Mouse (Mus musculus): ENCODE measurements around the gene Hs3st3b1.
A peak's percentile ranks its signal among the peaks of the same experiment; 100 is the strongest.

Gene Hs3st3b1

GRCm38 (mm10) chr11:63924286-63924930 is 2.3 kb upstream of the Hs3st3b1 start:
- no peak for DNase-seq (ENCODE audit: extremely low read depth, low read depth, low spot score)

DNA sequence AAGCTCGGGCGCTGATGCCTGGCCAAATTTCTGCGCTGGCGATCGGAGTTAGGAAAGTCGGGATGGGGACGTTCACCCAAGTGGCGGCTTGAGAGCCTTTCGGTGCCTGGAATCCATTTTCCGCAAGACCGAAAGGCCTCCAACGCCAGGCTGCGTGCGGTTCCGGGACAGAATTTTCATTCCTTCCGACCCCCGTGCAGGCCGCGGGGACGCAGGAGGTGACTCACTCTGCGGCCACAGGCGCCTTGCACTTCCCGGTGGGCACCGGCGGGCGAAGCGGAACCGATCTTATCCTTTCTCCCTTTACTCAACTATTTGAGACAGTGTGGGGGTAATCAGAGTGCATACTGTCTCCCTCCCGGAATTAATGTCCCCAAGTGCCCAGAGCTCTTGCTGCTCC is 1.3 kb upstream of the Hs3st3b1 start:
- DNase-seq (ENCODE audit: extremely low read depth, low read depth, low spot score): no peak

- no peak for DNase-seq (ENCODE audit: extremely low read depth, low read depth, low spot score)
Measured at GRCm38 (mm10) chr11:63921044-63921951, 792 bp downstream of the Hs3st3b1 start.

DNA sequence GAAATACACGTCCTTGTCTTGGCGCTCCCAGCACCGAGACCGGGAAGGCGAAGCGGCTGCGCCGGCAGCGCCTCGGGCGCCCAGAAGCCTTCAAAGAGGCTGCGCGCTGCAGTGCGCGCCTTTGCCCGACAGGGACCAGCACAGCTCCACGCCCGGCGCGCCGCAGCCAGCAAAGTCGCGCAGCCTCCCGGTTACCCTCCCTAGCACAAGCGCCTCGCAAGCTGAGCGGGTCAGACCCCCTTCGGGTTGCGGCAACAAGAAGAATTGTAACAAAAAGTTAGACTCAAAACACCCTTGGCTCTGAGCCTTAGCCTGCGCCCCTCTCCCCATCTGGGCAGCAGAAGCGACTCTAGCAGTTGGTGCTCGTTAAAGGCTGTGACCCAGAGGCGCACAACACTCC is 1.6 kb downstream of the Hs3st3b1 start:
- DNase-seq (ENCODE audit: extremely low read depth, low read depth, low spot score): no peak

GRCm38 (mm10) chr11:63919211-63920098 is 2.6 kb downstream of the Hs3st3b1 start:
- no peak for DNase-seq (ENCODE audit: extremely low read depth, low read depth, low spot score)

DNA sequence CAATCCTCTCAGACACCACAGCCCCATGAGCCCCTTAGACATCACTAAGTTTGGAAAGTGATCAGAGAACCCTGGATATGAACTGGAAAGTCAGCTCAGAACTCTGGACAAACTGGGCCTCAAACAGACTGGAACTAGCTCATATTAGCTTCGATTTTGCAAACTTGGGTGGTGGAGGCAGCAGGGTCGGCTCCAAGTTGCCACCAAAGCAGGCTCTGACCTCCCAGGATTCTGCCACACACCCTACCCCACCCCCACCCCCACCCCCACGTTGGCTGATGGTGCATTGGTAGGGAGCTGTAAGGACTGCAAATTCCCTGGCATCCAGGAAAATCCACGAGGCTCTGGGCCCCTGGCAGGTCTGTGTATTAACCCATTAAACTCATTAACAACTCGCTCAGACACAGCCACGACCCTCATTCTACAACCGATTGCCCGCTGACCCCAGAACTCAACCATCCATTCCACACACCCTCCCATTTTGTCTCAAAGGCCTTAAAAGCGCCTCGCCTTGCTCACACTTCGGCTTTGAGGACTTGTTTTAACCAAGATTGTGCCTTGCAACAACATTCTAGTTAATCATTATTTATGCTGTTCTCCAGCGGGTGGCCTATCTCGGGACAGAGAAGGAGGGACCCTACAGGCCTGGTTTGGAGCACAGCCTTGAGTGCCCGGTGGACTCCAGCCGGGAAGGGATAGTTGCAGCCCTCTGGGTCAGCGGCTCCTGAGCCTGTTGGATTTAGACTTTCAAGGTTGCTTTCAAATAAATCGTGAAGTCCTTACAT is 3.6 kb downstream of the Hs3st3b1 start:
- DNase-seq (ENCODE audit: extremely low read depth, low read depth, low spot score): no peak

DNA sequence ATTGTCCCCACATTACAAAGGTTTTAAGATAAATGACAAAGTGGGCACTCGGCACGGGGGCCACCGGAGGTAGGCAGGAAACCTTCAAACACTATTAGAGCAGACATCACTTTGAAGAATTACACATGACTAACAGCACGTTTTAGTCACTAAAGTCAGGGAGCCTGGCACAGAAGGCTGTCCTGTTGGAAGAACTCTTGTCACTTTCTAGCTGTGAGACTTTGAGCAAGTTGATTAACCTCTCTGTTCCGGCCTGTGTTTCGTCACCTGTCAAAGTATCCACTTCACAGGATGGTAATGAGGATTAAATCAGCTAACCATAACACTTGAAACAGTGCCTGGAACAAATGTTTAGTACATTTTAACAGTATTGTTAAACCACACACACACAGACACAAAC is 4.5 kb downstream of the Hs3st3b1 start:
- no peak for DNase-seq (ENCODE audit: extremely low read depth, low read depth, low spot score)

- DNase-seq (ENCODE audit: extremely low read depth, low read depth, low spot score): no peak
Measured at GRCm38 (mm10) chr11:63914388-63914787, 7.7 kb downstream of the Hs3st3b1 start.

DNA sequence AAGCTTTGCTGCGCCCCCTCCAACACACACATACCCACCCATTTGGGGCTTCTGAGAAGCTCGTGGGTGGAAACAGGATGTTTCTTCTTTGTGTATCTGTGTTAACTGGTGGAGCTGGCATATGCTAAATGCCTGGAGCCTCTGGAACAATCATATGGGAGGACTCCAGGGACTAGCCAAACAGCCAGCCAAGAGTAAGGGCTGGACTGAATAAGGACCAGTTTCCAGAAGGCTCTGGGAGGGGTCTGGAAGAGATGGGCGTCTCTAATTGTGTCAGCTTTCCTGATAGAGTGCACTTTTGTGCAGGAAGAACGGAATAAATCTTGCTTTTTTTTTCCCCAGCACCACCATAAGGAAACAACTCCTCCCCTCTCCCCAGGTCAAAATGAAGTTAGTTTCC is 8.2 kb downstream of the Hs3st3b1 start:
- no peak for DNase-seq (ENCODE audit: extremely low read depth, low read depth, low spot score)

- DNase-seq (ENCODE audit: extremely low read depth, low read depth, low spot score): no peak
Measured at GRCm38 (mm10) chr11:63911001-63911400, 11.1 kb downstream of the Hs3st3b1 start.

GRCm38 (mm10) chr11:63909961-63910360 is 12.1 kb downstream of the Hs3st3b1 start:
- DNase-seq (ENCODE audit: extremely low read depth, low read depth, low spot score): no peak

- no peak for DNase-seq (ENCODE audit: extremely low read depth, low read depth, low spot score)
Measured at GRCm38 (mm10) chr11:63908500-63908899, 13.6 kb downstream of the Hs3st3b1 start.

- peak; percentile 74 for DNase-seq (ENCODE audit: extremely low read depth, low read depth, low spot score)
Measured at GRCm38 (mm10) chr11:63906552-63907353, 15.3 kb downstream of the Hs3st3b1 start.

DNA sequence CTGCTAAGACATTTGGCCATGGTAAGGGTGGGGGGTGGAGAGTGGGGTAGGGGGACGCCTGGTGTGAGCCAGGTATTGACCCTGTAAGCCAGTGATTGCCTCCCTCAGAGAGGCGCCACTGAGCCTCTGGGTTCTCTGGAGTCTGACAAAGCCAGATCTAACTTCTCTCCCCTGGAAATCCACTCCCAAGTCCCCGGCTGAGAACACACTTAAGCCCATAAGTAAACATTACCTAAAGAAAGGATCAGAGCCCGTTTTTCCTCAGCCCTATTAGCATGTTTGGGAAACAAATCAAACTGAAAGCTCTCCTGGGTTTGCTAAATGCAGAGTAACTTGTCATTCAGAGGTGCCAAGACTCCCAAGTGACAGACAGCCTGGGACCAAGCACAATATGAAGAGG is 17.3 kb downstream of the Hs3st3b1 start:
- DNase-seq (ENCODE audit: extremely low read depth, low read depth, low spot score): no peak

DNA sequence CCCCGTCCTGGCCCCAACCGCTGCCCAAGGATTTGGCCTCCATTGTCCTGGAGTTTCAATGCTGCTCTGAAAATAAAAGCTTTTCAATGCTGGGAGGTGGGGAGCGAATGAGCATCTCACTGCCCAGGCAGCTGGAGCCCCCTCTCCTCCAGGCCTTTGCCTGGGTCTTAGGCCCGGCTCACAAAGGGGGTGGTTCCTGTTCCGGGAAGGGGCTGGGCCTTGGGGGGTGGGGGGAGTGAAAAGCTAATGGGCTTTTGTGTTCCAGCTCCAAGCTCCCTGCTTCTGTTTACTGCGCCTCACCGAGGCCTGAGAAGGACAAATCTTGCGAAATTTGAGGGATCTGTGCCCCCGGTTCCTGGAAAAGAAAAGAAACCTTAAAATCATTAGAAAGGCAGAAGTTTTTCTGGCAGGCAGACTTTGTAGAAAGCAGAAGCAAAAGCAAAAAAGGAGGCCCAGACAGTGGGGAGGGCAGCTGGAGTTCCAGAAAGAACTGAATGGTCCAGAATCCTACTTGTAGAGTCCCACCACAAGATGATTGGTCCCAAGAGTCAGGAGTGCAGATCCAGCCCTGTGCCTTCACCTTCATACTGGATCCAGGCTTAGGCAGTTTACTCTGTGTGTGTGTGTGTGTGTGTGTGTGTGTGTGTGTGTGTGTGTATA is 23.5 kb downstream of the Hs3st3b1 start:
- no peak for DNase-seq (ENCODE audit: extremely low read depth, low read depth, low spot score)

- DNase-seq (ENCODE audit: extremely low read depth, low read depth, low spot score): no peak
Measured at GRCm38 (mm10) chr11:63897856-63898508, 24.1 kb downstream of the Hs3st3b1 start.

DNA sequence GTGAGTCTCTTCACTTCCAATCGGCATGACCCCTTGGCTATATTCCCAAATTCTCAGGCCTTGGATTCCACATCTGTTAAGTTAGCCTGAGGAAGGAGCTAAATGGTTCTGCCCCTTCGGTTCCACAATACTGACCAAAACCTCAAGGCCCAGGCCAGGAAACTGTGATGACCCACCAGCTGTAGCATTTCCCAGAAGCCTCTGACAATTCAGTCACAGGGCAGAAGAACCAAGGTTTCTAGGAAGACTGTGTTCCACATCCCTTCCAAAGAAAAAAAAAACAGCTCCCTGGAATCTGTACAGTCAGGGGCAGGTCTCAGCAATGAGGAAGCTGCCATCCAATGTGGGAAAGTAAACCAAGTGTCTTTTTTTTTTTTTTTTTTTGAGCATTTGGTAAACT is 25.1 kb downstream of the Hs3st3b1 start:
- no peak for DNase-seq (ENCODE audit: extremely low read depth, low read depth, low spot score)

DNA sequence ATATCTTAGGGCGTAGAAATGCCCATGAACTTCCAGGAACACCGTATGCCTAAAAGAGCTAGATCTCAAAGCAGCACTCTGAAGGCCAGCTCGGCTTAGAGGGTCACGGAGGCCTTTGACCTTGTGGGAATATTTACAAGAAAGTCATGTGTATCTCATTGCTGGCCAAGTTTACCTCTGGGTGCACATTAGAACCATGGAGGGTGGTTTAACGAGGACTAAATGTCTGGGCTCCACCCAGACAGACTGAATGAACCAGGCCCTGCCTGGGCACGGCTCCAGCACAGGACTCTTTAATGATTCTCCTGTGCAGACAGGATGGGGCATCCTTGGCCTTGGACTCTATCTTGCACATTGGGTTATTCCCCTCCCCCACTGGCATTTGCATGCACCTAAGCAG is 27.9 kb downstream of the Hs3st3b1 start:
- DNase-seq (ENCODE audit: extremely low read depth, low read depth, low spot score): peak; percentile 63

- DNase-seq (ENCODE audit: extremely low read depth, low read depth, low spot score): peak; percentile 90
Measured at GRCm38 (mm10) chr11:63893557-63893956, 28.5 kb downstream of the Hs3st3b1 start.

All from fat pad, adult 2 months (tissue).